Mouse (Mus musculus) embryonic facial prominence, embryonic 11.5 days (tissue): Measurements from ENCODE around the gene Nr1h5. TPM values are rescaled to one million over a fixed set of nuclear protein-coding genes. Genes with fewer than 3 reads are reported as not detected.

Experiments used
- ATAC-seq: fragments of 200-750 bp; cut with Nextera tagmentation; replicated peaks from 2 replicates; pipeline ENCODE4 v1.8.0; 2017; ENCODE audit warnings: low read depth; ENCODE audit not compliant: insufficient number of reproducible peaks, low FRiP score, low TSS enrichment
- DNase-seq: peaks from one replicate; pipeline ENCODE4 v3.0.0-alpha.2; 2015; ENCODE audit warnings: low spot score
- H3K27ac ChIP-seq: fragments of 300-500 bp; sonication (generic); replicated peaks from 2 replicates; pipeline ENCODE4 v1.5.1; 2014; ENCODE audit warnings: mild to moderate bottlenecking, low read depth, low read length, control low read depth
- H3K27me3 ChIP-seq: fragments of 300-500 bp; sonication (generic); 2 replicates; pipeline ENCODE4 v1.6.1; 2014; ENCODE audit warnings: mild to moderate bottlenecking, low read length, moderate library complexity, mixed read lengths; ENCODE audit not compliant: control insufficient read depth, insufficient read depth
- H3K36me3 ChIP-seq: fragments of 300-500 bp; sonication (generic); replicated peaks from 2 replicates; pipeline ENCODE4 v1.6.1; 2014; ENCODE audit warnings: low read depth, mild to moderate bottlenecking, low read length, moderate library complexity, mixed read lengths; ENCODE audit not compliant: control insufficient read depth, insufficient read depth
- H3K4me1 ChIP-seq: fragments of 300-500 bp; sonication (generic); 2 replicates; pipeline ENCODE4 v1.6.1; 2014; ENCODE audit warnings: low read length, mixed read lengths; ENCODE audit not compliant: control insufficient read depth, insufficient read depth
- H3K4me2 ChIP-seq: fragments of 300-500 bp; sonication (generic); 2 replicates; pipeline ENCODE4 v1.6.1; 2014; ENCODE audit warnings: low read depth, mild to moderate bottlenecking, control low read depth, low read length, moderate library complexity
- H3K4me3 ChIP-seq: fragments of 300-500 bp; sonication (generic); 2 replicates; pipeline ENCODE4 v1.5.1; 2014; ENCODE audit warnings: low read depth, low read length, control low read depth
- H3K9ac ChIP-seq: fragments of 300-500 bp; sonication (generic); replicated peaks from 2 replicates; pipeline ENCODE4 v1.6.1; 2014; ENCODE audit warnings: mild to moderate bottlenecking, control low read depth, low read length
- H3K9me3 ChIP-seq: fragments of 300-500 bp; sonication (generic); replicated peaks from 2 replicates; pipeline ENCODE4 v1.6.1; 2016; ENCODE audit warnings: mild to moderate bottlenecking, low read length, inconsistent platforms, mixed read lengths; ENCODE audit not compliant: control insufficient read depth
- WGBS: fragments of 180-500 bp; shearing (Covaris S2); extraction: QIAGEN DNeasy Blood & Tissue Kit; methylation state at CpG from one replicate; pipeline ENCODE4 v1.1.7; 2014; 5-methylcytosine and 5-hydroxymethylcytosine counted together
- polyA plus RNA-seq: library from polyadenylated mRNA; unstranded; fragments of >200 nt; fragmentation: Nextera tagmentation; extraction: Ambion mirVana; gene quantifications from 2 replicates; pipeline ENCODE4 v1.2.1, GENCODE M21; 2014

The Nr1h5 gene
- polyA plus RNA-seq, 1 experiment from 2014 or later = 0.15 TPM

DNA sequence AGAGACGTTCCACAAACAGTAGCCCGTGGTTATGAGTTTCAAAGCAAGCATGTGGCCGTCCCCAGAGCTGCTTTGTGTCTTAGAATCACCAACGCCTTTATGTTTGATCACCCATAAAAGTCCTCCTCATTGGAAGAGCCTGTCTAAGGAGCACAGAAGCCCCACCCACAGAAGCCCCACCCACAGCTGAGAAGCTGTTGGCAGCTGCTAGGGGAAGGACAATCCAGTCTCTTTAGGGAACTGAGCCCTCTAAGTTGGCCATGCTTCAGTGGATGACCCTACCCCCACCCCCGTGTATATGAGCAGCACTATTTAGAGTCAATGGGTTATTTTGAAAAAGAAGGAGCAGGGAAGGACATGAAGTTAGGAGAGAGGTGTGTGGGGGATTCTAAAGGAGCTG, 17.1 kb downstream of the Nr1h5 start:
- Histone ChIP-seq H3K4me1 (no peaks in the 10 kb centered on the region), H3K27ac (no peak overlapping the region), H3K4me3 (no peak overlapping the region), H3K9me3 (no peaks in the 10 kb centered on the region), H3K9ac (no peak overlapping the region), H3K27me3 (no peaks in the 10 kb centered on the region), H3K4me2 (no peak overlapping the region), H3K36me3 (no peaks in the 10 kb centered on the region)
- ATAC-seq (0 out of 2 replicates have a peak, but pooled peaks have one; percentile 29), DNase-seq (no peak)
- 63% methylated on average over 5 of the region's 5 CpGs for WGBS

DNA sequence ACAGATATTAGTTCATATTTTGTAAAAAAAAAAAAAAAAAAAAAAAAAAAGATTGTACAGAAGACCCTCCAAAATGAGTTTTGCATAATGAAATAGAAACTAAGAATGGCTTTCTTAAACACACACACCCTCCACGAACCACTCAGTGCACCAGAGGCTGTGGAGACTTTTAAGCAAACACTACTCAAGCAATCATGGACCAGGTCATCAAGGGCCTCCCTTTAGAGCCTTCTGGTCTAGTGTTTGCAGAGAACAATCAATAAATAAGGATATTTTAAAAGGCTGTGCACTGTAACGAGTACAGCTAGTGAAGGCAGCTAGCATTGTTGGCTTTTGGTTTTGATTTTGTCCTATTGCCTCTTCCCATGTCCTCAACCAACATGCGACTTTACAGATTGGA, 17.6 kb downstream of the Nr1h5 start:
- no peak for ATAC-seq
- 83% methylated on average over 3 of the region's 3 CpGs for WGBS

DNA sequence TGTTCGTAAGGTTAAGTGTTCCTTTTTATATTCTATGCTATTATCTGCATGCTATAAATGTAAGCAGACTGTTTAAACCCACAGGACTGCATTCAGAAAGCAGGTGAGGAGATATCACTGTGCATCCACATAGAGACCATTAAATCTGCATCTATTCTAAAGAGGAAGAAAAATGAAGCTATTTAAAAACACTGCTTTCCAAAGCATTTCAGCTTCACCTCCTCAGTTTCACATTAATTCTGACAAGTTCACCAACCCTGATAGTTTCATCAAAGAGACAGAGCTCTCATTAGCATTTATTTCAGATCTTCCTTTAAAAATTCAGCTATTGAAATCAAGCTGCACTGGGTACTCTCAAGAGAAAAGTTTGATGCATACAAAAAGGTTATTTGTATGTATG, 25.8 kb downstream of the Nr1h5 start:
- no peak overlapping the region for H3K27ac ChIP-seq
- ATAC-seq = no peak
- WGBS = 90% methylated on average over 1 of the region's 1 CpGs
- H3K27me3 ChIP-seq = no peaks in the 10 kb centered on the region
- H3K4me1 ChIP-seq = no peaks in the 10 kb centered on the region
- no peak overlapping the region for H3K4me3 ChIP-seq
- H3K4me2 ChIP-seq = no peak overlapping the region
- H3K9me3 ChIP-seq = no peaks in the 10 kb centered on the region
- H3K9ac ChIP-seq = no peak overlapping the region
- DNase-seq = no peak
- H3K36me3 ChIP-seq = no peaks in the 10 kb centered on the region

More for the DNA sequence above, 17.6 kb downstream of the Nr1h5 start:
- Histone ChIP-seq H3K27ac (no peak overlapping the region), H3K9me3 (no peaks in the 10 kb centered on the region), H3K27me3 (no peaks in the 10 kb centered on the region), H3K9ac (no peak overlapping the region), H3K4me2 (no peak overlapping the region), H3K4me3 (no peak overlapping the region), H3K4me1 (no peaks in the 10 kb centered on the region), H3K36me3 (no peaks in the 10 kb centered on the region)
- no peak for DNase-seq

DNA sequence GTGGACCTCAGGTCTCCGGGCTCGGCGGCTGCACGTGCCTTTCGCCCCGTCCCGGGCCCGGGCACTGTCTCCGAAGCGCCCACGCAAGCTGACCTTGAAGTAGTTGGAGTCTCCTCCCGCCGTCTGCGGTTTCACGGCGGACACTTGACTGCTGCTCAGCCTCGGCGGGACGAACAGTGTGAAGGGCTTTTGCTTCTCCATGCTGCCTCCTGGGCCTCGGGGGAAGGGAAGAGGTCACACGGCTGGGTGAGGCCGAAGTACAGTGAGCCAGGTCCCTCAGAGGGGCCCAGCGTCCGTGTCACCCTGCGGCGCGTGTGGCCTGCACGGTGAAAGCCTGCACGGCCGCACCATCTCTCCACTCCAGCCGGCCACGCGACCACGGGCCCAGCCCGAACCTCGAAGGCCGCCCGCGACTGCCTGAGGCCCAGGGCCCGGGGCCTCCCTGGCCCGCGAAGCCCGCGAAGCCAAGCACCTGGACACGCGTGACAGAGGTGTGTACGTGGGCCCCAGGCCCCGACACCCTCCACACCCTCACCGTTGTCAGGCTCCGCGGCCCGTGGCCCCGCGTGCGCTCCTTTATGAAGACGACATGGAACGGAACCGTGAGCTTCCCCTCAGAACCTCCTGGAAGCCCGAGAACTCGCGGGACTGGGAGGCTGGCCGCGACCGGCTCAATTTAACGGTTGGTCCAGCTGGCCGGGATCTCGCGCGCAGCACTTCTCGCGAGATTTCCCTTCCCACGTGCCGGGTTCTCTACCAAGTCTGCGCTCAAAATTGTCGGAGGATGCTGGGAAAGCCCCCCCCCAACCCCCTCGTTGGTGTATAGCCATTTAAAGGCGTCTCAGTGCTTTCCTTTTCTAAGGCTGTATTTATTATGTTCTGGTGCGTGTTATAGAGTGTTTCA, 28.2 kb downstream of the Nr1h5 start, which contains the start of gene Sycp1:
Gene Sycp1, minus strand, starts transcription at position 650 of the 904 bp plus-strand sequence.
- ATAC-seq (no peak), DNase-seq (no peak)
- H3K27me3 ChIP-seq = no peaks in the 10 kb centered on the region
- no peak within 1 kb of the TSS for H3K27ac ChIP-seq
- H3K4me1 ChIP-seq = no peaks in the 10 kb centered on the region
- H3K4me3 ChIP-seq = no peak within 1 kb of the TSS
- H3K9ac ChIP-seq = no peak within 1 kb of the TSS
- no peaks in the 10 kb centered on the region for H3K9me3 ChIP-seq
- no peak within 1 kb of the TSS for H3K4me2 ChIP-seq
- 93% methylated on average over 72 of the region's 78 CpGs for WGBS
- H3K36me3 ChIP-seq = no peaks in the 10 kb centered on the region

DNA sequence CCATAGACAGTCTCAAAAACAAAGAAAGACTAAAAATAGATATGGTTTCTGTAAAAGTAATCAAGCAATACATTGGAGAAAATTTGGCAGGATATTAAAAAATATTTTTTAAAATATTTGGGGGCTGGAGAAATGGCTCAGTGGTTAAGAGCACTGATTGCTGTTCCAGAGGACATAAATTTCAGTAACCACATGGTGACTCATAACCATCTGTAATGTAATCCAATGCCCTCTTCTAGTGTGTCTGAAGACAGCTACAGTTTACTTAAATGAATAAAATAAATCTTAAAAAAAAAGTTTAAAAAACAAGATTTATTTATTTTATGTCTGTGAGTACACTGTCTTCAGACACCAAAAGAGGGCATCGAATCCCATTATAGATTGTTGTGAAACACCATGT, 64.8 kb downstream of the Nr1h5 start:
- no peaks in the 10 kb centered on the region for H3K4me1 ChIP-seq
- no peaks in the 10 kb centered on the region for H3K9me3 ChIP-seq
- H3K27ac ChIP-seq = no peak overlapping the region
- WGBS = 98% methylated on average over 1 of the region's 1 CpGs
- no peak overlapping the region for H3K4me2 ChIP-seq
- no peak overlapping the region for H3K9ac ChIP-seq
- DNase-seq (no peak), ATAC-seq (no peak)
- H3K27me3 ChIP-seq = no peaks in the 10 kb centered on the region
- no peaks in the 10 kb centered on the region for H3K36me3 ChIP-seq
- no peak overlapping the region for H3K4me3 ChIP-seq

Other genes with a start within 250 kb of the Nr1h5 start
- gene Tspan2, start 229.6 kb downstream of the Nr1h5 start, polyA plus RNA-seq = 9.0 and 9.7 TPM in 2 replicates
- gene Tshb, start 181.4 kb downstream of the Nr1h5 start, polyA plus RNA-seq = 0.04 and 0.15 TPM in 2 replicates
- gene Sycp1, start 28.0 kb downstream of the Nr1h5 start, polyA plus RNA-seq = not detected in 2 replicates
- 71.2 and 76.7 TPM in 2 replicates for gene Sike1, start 31.6 kb upstream of the Nr1h5 start, polyA plus RNA-seq
- gene Csde1, start 56.3 kb upstream of the Nr1h5 start, polyA plus RNA-seq = 530 and 576 TPM in 2 replicates
- 122 and 127 TPM in 2 replicates for gene Nras, start 94.2 kb upstream of the Nr1h5 start, polyA plus RNA-seq
- gene Ampd1, start 109.9 kb upstream of the Nr1h5 start, polyA plus RNA-seq = 0.56 TPM in 1 of 2 replicates, not detected in the other
- 3.6 and 4.8 TPM in 2 replicates for gene Dennd2c, start 138.5 kb upstream of the Nr1h5 start, polyA plus RNA-seq
- gene Bcas2, start 207.5 kb upstream of the Nr1h5 start, polyA plus RNA-seq = 276 and 293 TPM in 2 replicates